Mouse (Mus musculus) neural tube, embryonic 15.5 days (tissue): ENCODE results near the gene Unc93a2. TPM values are rescaled to one million over a fixed set of nuclear protein-coding genes. Genes with fewer than 3 reads are reported as not detected.
"Not testable (repeated sequence)": the region's sequence is repeated elsewhere in the genome, so short reads cannot be mapped to it uniquely, and the experiment has no call there.

Experiments
- ATAC-seq: fragments of 200-750 bp; cut with Nextera tagmentation; 2 replicates; pipeline ENCODE4 v1.8.0; 2017; ENCODE audit warnings: mild to moderate bottlenecking, moderate TSS enrichment, moderate library complexity; ENCODE audit not compliant: low FRiP score
- H3K27ac ChIP-seq: fragments of 300-500 bp; sonication (generic); replicated peaks from 2 replicates; pipeline ENCODE4 v1.5.1; 2015; ENCODE audit warnings: mild to moderate bottlenecking, inconsistent platforms
- H3K27me3 ChIP-seq: fragments of 300-500 bp; sonication (generic); replicated peaks from 2 replicates; pipeline ENCODE4 v1.6.1; 2015; ENCODE audit warnings: inconsistent platforms
- H3K36me3 ChIP-seq: fragments of 300-500 bp; sonication (generic); 2 replicates; pipeline ENCODE4 v1.6.1; 2015; ENCODE audit warnings: inconsistent platforms
- H3K4me1 ChIP-seq: fragments of 300-500 bp; sonication (generic); 2 replicates; pipeline ENCODE4 v1.6.1; 2015; ENCODE audit warnings: inconsistent platforms
- H3K4me2 ChIP-seq: fragments of 300-500 bp; sonication (generic); 2 replicates; pipeline ENCODE4 v1.6.1; 2015; ENCODE audit warnings: inconsistent platforms, mild to moderate bottlenecking, moderate library complexity
- H3K4me3 ChIP-seq: fragments of 300-500 bp; sonication (generic); replicated peaks from 2 replicates; pipeline ENCODE4 v1.5.1; 2015; ENCODE audit warnings: mild to moderate bottlenecking, inconsistent platforms
- H3K9ac ChIP-seq: fragments of 300-500 bp; sonication (generic); replicated peaks from 2 replicates; pipeline ENCODE4 v1.6.1; 2015; ENCODE audit warnings: mild to moderate bottlenecking, inconsistent platforms
- H3K9me3 ChIP-seq: fragments of 300-500 bp; sonication (generic); replicated peaks from 2 replicates; pipeline ENCODE4 v1.6.1; 2016; ENCODE audit warnings: inconsistent platforms
- WGBS: fragments of 180-500 bp; shearing (Covaris S2); methylation state at CpG from one replicate; pipeline ENCODE4 v1.1.7; 2015; ENCODE audit warnings: mixed read lengths; 5-methylcytosine and 5-hydroxymethylcytosine counted together
- polyA plus RNA-seq: library from polyadenylated mRNA; unstranded; fragments of >200 nt; fragmentation: Nextera tagmentation; extraction: Ambion mirVana; gene quantifications from 2 replicates; pipeline ENCODE4 v1.2.1, GENCODE M21; 2015

Unc93a2 gene
- polyA plus RNA-seq, 1 experiment from 2014 or later, result 0.10 TPM

GRCm38 (mm10) chr17:7389898-7390297 lies 4.6 kb upstream of the Unc93a2 start:
- not testable (repeated sequence) for H3K4me3 ChIP-seq, H3K9ac ChIP-seq, H3K36me3 ChIP-seq, H3K4me1 ChIP-seq, H3K4me2 ChIP-seq, H3K9me3 ChIP-seq, ATAC-seq, H3K27ac ChIP-seq, H3K27me3 ChIP-seq
- WGBS, result 66% methylated on average over 7 of the region's 7 CpGs

GRCm38 (mm10) chr17:7388958-7389356 lies 3.7 kb upstream of the Unc93a2 start:
- H3K36me3 ChIP-seq, H3K4me2 ChIP-seq, H3K4me3 ChIP-seq, H3K4me1 ChIP-seq, H3K9ac ChIP-seq, H3K27ac ChIP-seq, H3K27me3 ChIP-seq, ATAC-seq, H3K9me3 ChIP-seq: not testable (repeated sequence)
- WGBS, result 64% methylated on average over 8 of the region's 8 CpGs

GRCm38 (mm10) chr17:7388341-7388957 lies 3.2 kb upstream of the Unc93a2 start:
- not testable (repeated sequence) for H3K4me1 ChIP-seq, H3K4me2 ChIP-seq, ATAC-seq, H3K9me3 ChIP-seq, H3K27ac ChIP-seq, H3K36me3 ChIP-seq, H3K4me3 ChIP-seq, H3K9ac ChIP-seq, H3K27me3 ChIP-seq
- WGBS, result no CpG with 5 or more reads among the region's 2 CpGs

DNA sequence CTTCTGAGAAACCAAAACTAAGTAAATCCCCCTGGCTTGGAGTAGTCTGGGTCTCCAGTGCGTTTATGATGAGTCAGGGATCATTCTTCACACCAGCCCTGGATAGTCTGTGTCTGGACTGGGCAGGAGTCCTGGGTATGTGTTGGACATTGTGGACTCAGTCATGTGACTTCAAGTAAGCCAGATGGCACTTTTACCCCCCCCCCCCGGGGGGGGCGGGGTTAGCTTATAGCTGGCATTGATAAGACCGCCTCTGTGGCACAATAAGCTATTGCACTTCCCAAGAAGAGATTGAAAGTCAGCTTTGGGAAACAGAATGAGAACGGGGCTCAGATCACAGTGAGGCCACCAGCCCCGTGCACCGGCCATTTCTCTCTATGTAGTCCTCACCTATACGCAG lies 752 bp upstream of the Unc93a2 start:
- H3K4me3 ChIP-seq, H3K36me3 ChIP-seq, H3K4me1 ChIP-seq, H3K4me2 ChIP-seq, ATAC-seq, H3K9me3 ChIP-seq, H3K27ac ChIP-seq, H3K27me3 ChIP-seq, H3K9ac ChIP-seq: not testable (repeated sequence)
- WGBS, result 61% methylated on average over 8 of the region's 8 CpGs

DNA sequence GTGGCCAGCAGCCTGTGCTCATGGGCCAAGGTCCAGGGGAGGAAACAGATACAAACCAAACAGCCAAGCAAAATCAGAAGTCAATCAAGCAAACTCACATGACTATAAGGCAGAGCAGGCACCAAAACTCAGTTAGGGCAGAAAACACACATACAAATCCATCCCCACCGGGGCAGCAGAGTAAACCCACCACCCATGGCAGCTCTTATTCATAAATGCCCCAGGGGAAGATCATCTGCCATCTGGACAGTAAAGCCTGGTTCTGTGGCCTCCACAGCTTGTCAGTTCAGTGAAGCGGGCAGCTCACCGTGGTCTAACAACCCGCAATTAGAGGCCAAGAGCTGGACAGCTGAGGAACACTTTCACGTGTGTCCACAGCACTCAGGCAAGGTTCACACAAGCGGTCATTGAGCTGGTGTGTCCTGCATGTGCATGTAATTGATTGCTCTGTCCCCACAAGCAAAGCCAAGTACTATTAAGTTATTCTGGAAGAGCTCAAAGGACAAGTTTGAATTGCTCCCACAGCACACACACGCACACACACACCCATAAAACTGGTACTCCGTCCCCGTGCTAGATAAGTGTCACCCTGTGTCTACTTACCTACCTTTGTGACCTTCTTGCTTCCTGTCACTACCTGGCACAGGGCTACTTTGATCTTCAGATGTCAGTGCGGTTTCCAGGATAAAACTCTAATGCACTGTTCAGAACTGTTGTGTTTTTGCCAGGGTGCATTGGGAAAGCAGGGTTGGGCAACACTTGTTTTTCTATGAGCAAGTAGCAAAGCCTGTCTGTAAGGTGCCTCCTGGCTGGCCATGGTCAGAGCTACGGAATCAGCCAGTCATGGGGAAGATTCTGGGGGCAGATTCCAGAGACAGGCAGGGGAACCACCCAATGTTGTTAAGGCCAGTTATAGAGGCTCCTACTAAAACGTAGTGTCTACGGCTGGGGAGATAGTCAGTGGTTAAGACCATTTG lies 1.8 kb downstream of the Unc93a2 start:
- not testable (repeated sequence) for H3K27ac ChIP-seq, H3K4me1 ChIP-seq, H3K9me3 ChIP-seq, H3K4me3 ChIP-seq, H3K9ac ChIP-seq, ATAC-seq, H3K36me3 ChIP-seq, H3K27me3 ChIP-seq, H3K4me2 ChIP-seq
- 67% methylated on average over 12 of the region's 13 CpGs for WGBS

GRCm38 (mm10) chr17:7382711-7383110 lies 2.6 kb downstream of the Unc93a2 start:
- not testable (repeated sequence) for H3K9ac ChIP-seq, H3K4me3 ChIP-seq, H3K9me3 ChIP-seq, ATAC-seq, H3K4me1 ChIP-seq, H3K4me2 ChIP-seq, H3K27me3 ChIP-seq, H3K36me3 ChIP-seq, H3K27ac ChIP-seq
- 89% methylated on average over 1 of the region's 3 CpGs for WGBS

DNA sequence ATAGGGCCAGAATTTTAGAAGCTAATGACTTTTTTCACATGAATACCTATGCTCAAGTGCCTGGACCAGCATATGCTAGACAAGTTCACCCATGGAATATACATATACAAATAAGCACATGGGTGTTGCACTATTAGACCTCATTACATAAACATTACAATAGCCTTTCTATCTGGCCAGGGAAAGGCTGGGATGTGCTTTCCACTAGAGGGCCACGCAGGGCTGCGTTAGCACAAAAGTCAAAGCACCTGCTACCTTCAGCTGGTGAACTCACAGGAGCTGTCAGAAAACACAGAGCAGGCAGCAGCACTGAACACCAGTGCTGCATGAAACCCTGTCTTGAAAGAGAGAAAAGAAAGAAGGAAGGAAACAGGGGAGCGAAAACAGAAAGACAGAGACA lies 7.4 kb downstream of the Unc93a2 start:
- not testable (repeated sequence) for H3K9me3 ChIP-seq, H3K27me3 ChIP-seq, H3K9ac ChIP-seq, H3K4me3 ChIP-seq, H3K36me3 ChIP-seq, H3K4me1 ChIP-seq, H3K4me2 ChIP-seq, ATAC-seq, H3K27ac ChIP-seq
- 15% methylated on average over 2 of the region's 3 CpGs for WGBS

- 83% methylated on average over 1 of the region's 3 CpGs for WGBS
Measured at GRCm38 (mm10) chr17:7376951-7377700, 8.1 kb downstream of the Unc93a2 start.

DNA sequence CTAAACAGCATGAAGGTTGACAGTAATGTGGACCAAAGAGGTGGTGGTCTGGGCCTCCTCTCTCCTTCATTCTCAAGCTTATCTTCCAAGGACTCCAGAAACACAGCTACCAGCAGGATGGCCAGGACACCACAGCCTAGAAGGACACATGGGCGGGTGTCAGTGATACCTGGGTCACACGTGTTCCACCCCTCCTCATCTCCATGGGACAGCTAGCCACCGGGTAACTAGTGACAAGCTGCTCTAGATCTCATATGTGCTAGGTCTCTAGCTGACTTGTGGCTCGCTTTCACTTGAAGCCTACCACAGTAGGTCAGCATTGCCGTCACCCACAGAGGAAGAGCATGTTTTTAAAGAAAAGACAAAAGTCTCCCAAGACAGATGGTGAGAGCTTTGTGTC lies 13.4 kb downstream of the Unc93a2 start, which contains the start of gene Gm49630:
TSS of gene Gm49630 (minus strand) at position 101 of the 400 bp plus-strand sequence.
- not testable (repeated sequence) for ATAC-seq, H3K9me3 ChIP-seq, H3K27ac ChIP-seq, H3K4me3 ChIP-seq, H3K4me2 ChIP-seq, H3K9ac ChIP-seq, H3K36me3 ChIP-seq, H3K4me1 ChIP-seq, H3K27me3 ChIP-seq
- WGBS, result 100% methylated on average over 2 of the region's 5 CpGs

More at GRCm38 (mm10) chr17:7376951-7377700, 8.1 kb downstream of the Unc93a2 start:
- not testable (repeated sequence) for H3K36me3 ChIP-seq, H3K9ac ChIP-seq, H3K4me1 ChIP-seq, H3K4me2 ChIP-seq, H3K27ac ChIP-seq, H3K9me3 ChIP-seq, H3K4me3 ChIP-seq, H3K27me3 ChIP-seq
- ATAC-seq, result peak; percentile 40; the same call in 1 of the 2 replicates

GRCm38 (mm10) chr17:7369401-7369800 lies 15.9 kb downstream of the Unc93a2 start:
- not testable (repeated sequence) for ATAC-seq, H3K4me2 ChIP-seq, H3K4me1 ChIP-seq, H3K27ac ChIP-seq, H3K4me3 ChIP-seq, H3K9ac ChIP-seq, H3K9me3 ChIP-seq, H3K27me3 ChIP-seq, H3K36me3 ChIP-seq
- 81% methylated on average over 5 of the region's 6 CpGs for WGBS

GRCm38 (mm10) chr17:7366676-7367374 lies 18.4 kb downstream of the Unc93a2 start:
- 11% methylated on average over 5 of the region's 7 CpGs for WGBS
- H3K9me3 ChIP-seq, H3K36me3 ChIP-seq, H3K27me3 ChIP-seq, H3K4me1 ChIP-seq, H3K4me3 ChIP-seq, H3K4me2 ChIP-seq, H3K27ac ChIP-seq, H3K9ac ChIP-seq: not testable (repeated sequence)
- peak; percentile 89 for ATAC-seq
